Comparison of ENCODE assay signal across 8 mouse cellular contexts in genomic region chr4:118428531-118429214, GRCm38 (mm10). TPM values are rescaled to one million over a fixed set of nuclear protein-coding genes. Genes with fewer than 3 reads are reported as not detected.
A peak's percentile ranks its signal among the peaks of the same experiment; 100 is the strongest.
DNase-seq lines count a peak whose midpoint lies in the region; ATAC-seq and TF ChIP-seq lines count a peak whose summit lies in the region.

No protein-coding gene starts in this region.

- peak overlapping the region; percentile 57 for H3K9ac ChIP-seq in hindbrain, postnatal 0 days (replicated peaks; ENCODE audit: low read length)
- peak overlapping the region; percentile 90 for H3K9ac ChIP-seq in liver, postnatal 0 days (replicated peaks)

- ATAC-seq in erythroid progenitor cell, adult 5-6 weeks (replicated peaks; ENCODE audit: low FRiP score, poor library complexity, severe bottlenecking) = peak; percentile 45
- ATAC-seq in hindbrain, postnatal 0 days = peak; percentile 4; the same call in 1 of the 2 replicates
- ATAC-seq in liver, postnatal 0 days = peak; percentile 20

- WGBS in thymus, adult 2 months = 38% methylated on average over 15 of the region's 15 CpGs
- 49% methylated on average over 15 of the region's 15 CpGs for WGBS in hindbrain, postnatal 0 days
- 21% methylated on average over 15 of the region's 15 CpGs for WGBS in liver, postnatal 0 days (ENCODE audit: insufficient replicate concordance)
- 52% methylated on average over 15 of the region's 15 CpGs for WGBS in olfactory bulb, adult 2 months

- no peaks in the 10 kb centered on the region for H3K27me3 ChIP-seq in thymus, adult 2 months (ENCODE audit: control insufficient read depth, insufficient read depth, low read length)
- H3K27me3 ChIP-seq in hindbrain, postnatal 0 days (ENCODE audit: insufficient read depth, low read length) = no peaks in the 10 kb centered on the region
- H3K27me3 ChIP-seq in liver, postnatal 0 days (ENCODE audit: insufficient read depth, low read length) = no peaks in the 10 kb centered on the region

- DNase-seq in thymus, adult 2 months = no peak
- DNase-seq in thymus, postnatal 10 days (ENCODE audit: low spot score in 2 of 2) = no peak
- no peak for DNase-seq in hindbrain, postnatal 0 days (ENCODE audit: low spot score)
- DNase-seq in liver, postnatal 0 days = peak; percentile 40
- DNase-seq in layer of hippocampus, postnatal 25 days (ENCODE audit: extremely low spot score in 1 of 2, low spot score in 1 of 2) = no peak
- DNase-seq in adipocyte (ENCODE audit: low spot score) = no peak

- no peaks in the 10 kb centered on the region for H3K9me3 ChIP-seq in hindbrain, postnatal 0 days (ENCODE audit: low read length)
- H3K9me3 ChIP-seq in liver, postnatal 0 days (ENCODE audit: low read length) = no peaks in the 10 kb centered on the region

- peaks cover 28% of the 10 kb centered on the region for H3K36me3 ChIP-seq in thymus, adult 2 months (ENCODE audit: control insufficient read depth, insufficient read depth, low read length)
- H3K36me3 ChIP-seq in hindbrain, postnatal 0 days (ENCODE audit: insufficient read depth, low read length) = peaks cover 12% of the 10 kb centered on the region
- H3K36me3 ChIP-seq in liver, postnatal 0 days (replicated peaks; ENCODE audit: insufficient read depth, low read length) = peaks cover 39% of the 10 kb centered on the region

- no peak for TF ChIP-seq POLR2A in thymus, adult 2 months (IDR thresholded peaks at IDR 0.05; ENCODE audit: control insufficient read depth, extremely low read depth, insufficient read depth, low read length, poor library complexity)
- TF ChIP-seq POLR2A in olfactory bulb, adult 2 months (IDR thresholded peaks at IDR 0.05; ENCODE audit: insufficient read depth, low read depth, low read length) = no peak

- peaks cover 17% of the 10 kb centered on the region for H3K4me1 ChIP-seq in thymus, adult 2 months (replicated peaks; ENCODE audit: control insufficient read depth, insufficient read depth, low read length)
- H3K4me1 ChIP-seq in hindbrain, postnatal 0 days (ENCODE audit: insufficient read depth, low read length) = peaks cover 15% of the 10 kb centered on the region
- peaks cover 66% of the 10 kb centered on the region for H3K4me1 ChIP-seq in liver, postnatal 0 days (ENCODE audit: insufficient read depth)
- peaks cover 13% of the 10 kb centered on the region; the same call in 1 of the 2 replicates for H3K4me1 ChIP-seq in olfactory bulb, adult 2 months (ENCODE audit: control insufficient read depth, insufficient read depth, low read length)

- H3K27ac ChIP-seq in thymus, adult 2 months (ENCODE audit: control insufficient read depth, insufficient read depth, low read length) = peak overlapping the region; percentile 38; the same call in 1 of the 2 replicates
- peak overlapping the region; percentile 77; the same call in 1 of the 2 replicates for H3K27ac ChIP-seq in hindbrain, postnatal 0 days
- peak overlapping the region; percentile 93 for H3K27ac ChIP-seq in liver, postnatal 0 days (ENCODE audit: low read depth)
- H3K27ac ChIP-seq in olfactory bulb, adult 2 months (ENCODE audit: insufficient read depth, low read depth, low read length) = no peak overlapping the region

- peak overlapping the region; percentile 96 for H3K4me2 ChIP-seq in hindbrain, postnatal 0 days (ENCODE audit: low read depth, low read length)
- peak overlapping the region; percentile 98 for H3K4me2 ChIP-seq in liver, postnatal 0 days (ENCODE audit: low read depth, low read length)

- peak overlapping the region; percentile 79 for H3K4me3 ChIP-seq in thymus, adult 2 months (ENCODE audit: control insufficient read depth, insufficient read depth, low read length)
- H3K4me3 ChIP-seq in hindbrain, postnatal 0 days (ENCODE audit: low read length) = peak overlapping the region; percentile 50
- H3K4me3 ChIP-seq in liver, postnatal 0 days (ENCODE audit: low read depth, low read length) = peak overlapping the region; percentile 85
- H3K4me3 ChIP-seq in olfactory bulb, adult 2 months (ENCODE audit: insufficient read depth, low read depth, low read length) = peak overlapping the region; percentile 52

- TF ChIP-seq CTCF in thymus, adult 2 months (IDR thresholded peaks at IDR 0.05; ENCODE audit: borderline replicate concordance, control insufficient read depth, extremely low read depth, insufficient read depth, low read length, poor library complexity) = no peak
- TF ChIP-seq CTCF in hindbrain, postnatal 0 days (IDR thresholded peaks at IDR 0.05; ENCODE audit: low read depth) = no peak
- no peak for TF ChIP-seq CTCF in liver, postnatal 0 days (IDR thresholded peaks at IDR 0.05; ENCODE audit: low read depth)
- TF ChIP-seq CTCF in olfactory bulb, adult 2 months (IDR thresholded peaks at IDR 0.05; ENCODE audit: insufficient read depth, low read depth, low read length) = no peak

- no peak for TF ChIP-seq EP300 in liver, postnatal 0 days (IDR thresholded peaks at IDR 0.05; ENCODE audit: low read depth)

RNA-seq across cellular contexts. Expression of gene Elovl1, which starts 0.8 kb away (rescaled TPM):
- polyA plus RNA-seq in thymus, adult 2 months (2012; rRNA removed) = 127 and 155 TPM in 2 replicates
- total RNA-seq in erythroid progenitor cell, adult 5-6 weeks (2015; ENCODE audit: low replicate concordance) = 25.6 and 56.6 TPM in 2 replicates
- total RNA-seq in erythroid progenitor cell, adult 5-6 weeks (2017; ENCODE audit: low replicate concordance) = 33.8 and 46.0 TPM in 2 replicates
- 31.1 and 35.9 TPM in 2 replicates for total RNA-seq in hindbrain, postnatal 0 days (2014; rRNA removed)
- polyA plus RNA-seq in hindbrain, postnatal 0 days (2015; fragmentation: Nextera tagmentation; extraction: Ambion mirVana) = 32.9 and 34.2 TPM in 2 replicates
- 48.4 and 51.5 TPM in 2 replicates for polyA plus RNA-seq in liver, postnatal 0 days (2015; fragmentation: Nextera tagmentation; extraction: Ambion mirVana)
- not detected in 2 replicates for polyA plus RNA-seq in olfactory bulb, adult 2 months (2012; ENCODE audit: insufficient read depth, insufficient read length, low replicate concordance, missing spikeins)
- total RNA-seq in layer of hippocampus, postnatal 25 days (2021) = 10 to 100 TPM; 29.5 to 30.3 TPM

RNA-seq across cellular contexts. Expression of gene Cdc20, which starts 8.5 kb away (rescaled TPM):
- polyA plus RNA-seq in thymus, adult 2 months (2012; rRNA removed) = 152 and 211 TPM in 2 replicates
- 127 and 137 TPM in 2 replicates for total RNA-seq in erythroid progenitor cell, adult 5-6 weeks (2015; ENCODE audit: low replicate concordance)
- total RNA-seq in erythroid progenitor cell, adult 5-6 weeks (2017; ENCODE audit: low replicate concordance) = 157 and 162 TPM in 2 replicates
- 38.2 and 40.7 TPM in 2 replicates for total RNA-seq in hindbrain, postnatal 0 days (2014; rRNA removed)
- 36.3 and 41.6 TPM in 2 replicates for polyA plus RNA-seq in hindbrain, postnatal 0 days (2015; fragmentation: Nextera tagmentation; extraction: Ambion mirVana)
- polyA plus RNA-seq in liver, postnatal 0 days (2015; fragmentation: Nextera tagmentation; extraction: Ambion mirVana) = 53.9 and 63.0 TPM in 2 replicates
- polyA plus RNA-seq in olfactory bulb, adult 2 months (2012; ENCODE audit: insufficient read depth, insufficient read length, low replicate concordance, missing spikeins) = not detected in 2 replicates
- 1 to 10 TPM; 1.1 to 1.5 TPM for total RNA-seq in layer of hippocampus, postnatal 25 days (2021)

RNA-seq across cellular contexts. Expression of gene Med8, which starts 19.5 kb away (rescaled TPM):
- polyA plus RNA-seq in thymus, adult 2 months (2012; rRNA removed) = 40.1 and 40.8 TPM in 2 replicates
- 62.7 and 72.5 TPM in 2 replicates for total RNA-seq in erythroid progenitor cell, adult 5-6 weeks (2015; ENCODE audit: low replicate concordance)
- total RNA-seq in erythroid progenitor cell, adult 5-6 weeks (2017; ENCODE audit: low replicate concordance) = 63.6 and 68.4 TPM in 2 replicates
- total RNA-seq in hindbrain, postnatal 0 days (2014; rRNA removed) = 33.5 and 48.8 TPM in 2 replicates
- 100 and 102 TPM in 2 replicates for polyA plus RNA-seq in hindbrain, postnatal 0 days (2015; fragmentation: Nextera tagmentation; extraction: Ambion mirVana)
- 55.2 and 59.7 TPM in 2 replicates for polyA plus RNA-seq in liver, postnatal 0 days (2015; fragmentation: Nextera tagmentation; extraction: Ambion mirVana)
- polyA plus RNA-seq in olfactory bulb, adult 2 months (2012; ENCODE audit: insufficient read depth, insufficient read length, low replicate concordance, missing spikeins) = not detected in 2 replicates
- 10 to 100 TPM; 58.8 to 63.2 TPM for total RNA-seq in layer of hippocampus, postnatal 25 days (2021)

RNA-seq across cellular contexts. Expression of gene Szt2, which starts 19.6 kb away (rescaled TPM):
- 90.6 and 96.7 TPM in 2 replicates for polyA plus RNA-seq in thymus, adult 2 months (2012; rRNA removed)
- 36.9 and 44.3 TPM in 2 replicates for total RNA-seq in erythroid progenitor cell, adult 5-6 weeks (2015; ENCODE audit: low replicate concordance)
- total RNA-seq in erythroid progenitor cell, adult 5-6 weeks (2017; ENCODE audit: low replicate concordance) = 18.2 and 33.9 TPM in 2 replicates
- total RNA-seq in hindbrain, postnatal 0 days (2014; rRNA removed) = 22.4 and 23.1 TPM in 2 replicates
- polyA plus RNA-seq in hindbrain, postnatal 0 days (2015; fragmentation: Nextera tagmentation; extraction: Ambion mirVana) = 4.2 and 5.2 TPM in 2 replicates
- polyA plus RNA-seq in liver, postnatal 0 days (2015; fragmentation: Nextera tagmentation; extraction: Ambion mirVana) = 1.2 and 1.9 TPM in 2 replicates
- not detected in 2 replicates for polyA plus RNA-seq in olfactory bulb, adult 2 months (2012; ENCODE audit: insufficient read depth, insufficient read length, low replicate concordance, missing spikeins)
- 10 to 100 TPM; 31.3 to 41.2 TPM for total RNA-seq in layer of hippocampus, postnatal 25 days (2021)

RNA-seq across cellular contexts. Expression of gene Mpl, which starts 28.6 kb away (rescaled TPM):
- 0.11 and 0.28 TPM in 2 replicates for polyA plus RNA-seq in thymus, adult 2 months (2012; rRNA removed)
- total RNA-seq in erythroid progenitor cell, adult 5-6 weeks (2015; ENCODE audit: low replicate concordance) = 0.72 and 3.8 TPM in 2 replicates
- total RNA-seq in erythroid progenitor cell, adult 5-6 weeks (2017; ENCODE audit: low replicate concordance) = 0.77 TPM in 1 of 2 replicates, not detected in the other
- total RNA-seq in hindbrain, postnatal 0 days (2014; rRNA removed) = not detected in 2 replicates
- polyA plus RNA-seq in hindbrain, postnatal 0 days (2015; fragmentation: Nextera tagmentation; extraction: Ambion mirVana) = 0.18 TPM in 1 of 2 replicates, not detected in the other
- 9.0 and 9.3 TPM in 2 replicates for polyA plus RNA-seq in liver, postnatal 0 days (2015; fragmentation: Nextera tagmentation; extraction: Ambion mirVana)
- polyA plus RNA-seq in olfactory bulb, adult 2 months (2012; ENCODE audit: insufficient read depth, insufficient read length, low replicate concordance, missing spikeins) = not detected in 2 replicates
- total RNA-seq in layer of hippocampus, postnatal 25 days (2021) = under 1 TPM in 1 of 2 experiments, not detected in 1; 0.34 TPM

Comparison
In these comparisons a context has a peak if more than half of its experiments do, and no peak if none do; other contexts are left out.
1. RNA of gene Elovl1, which starts 0.8 kb away (polyA plus RNA-seq): 127 to 155 TPM in thymus, adult 2 months, 48.4 to 51.5 TPM in liver, postnatal 0 days and 32.9 to 34.2 TPM in hindbrain, postnatal 0 days; not detected in olfactory bulb, adult 2 months; every median in the first group is over 10 times any median in the second.
2. RNA of gene Cdc20, which starts 8.5 kb away (polyA plus RNA-seq): 152 to 211 TPM in thymus, adult 2 months, 53.9 to 63.0 TPM in liver, postnatal 0 days and 36.3 to 41.6 TPM in hindbrain, postnatal 0 days; not detected in olfactory bulb, adult 2 months; every median in the first group is over 10 times any median in the second.
3. Peak in every context shown above with its lines, with median percentiles within 50 percentile points of each other: H3K4me3 ChIP-seq and ATAC-seq.